ENCODE assay signal across 10 mouse cellular contexts in genomic region chr8:118852861-118853260, GRCm38 (mm10).
"Had no signal": no experiment of that assay in that cellular context is flagged by ENCODE, and none has a peak within 500 bp of the region (broad histone marks: within the 10 kb centered on the region; RNA-seq: fewer than 3 reads in every experiment).

No protein-coding gene starts in this region.

- H3K36me3 ChIP-seq: limb, embryonic 13.5 days; midbrain, embryonic 13.5 days had no signal

- H3K27me3 ChIP-seq: midbrain, embryonic 13.5 days had no signal

- DNase-seq: kidney, postnatal 36 days; lung, adult 18-20 months; lung, postnatal 36 days; right cerebral cortex, adult 18-20 months; right cerebral cortex, postnatal 25 days; thymus, postnatal 4 days had no signal

- H3K9me3 ChIP-seq: limb, embryonic 13.5 days; midbrain, embryonic 13.5 days had no signal

- H3K4me3 ChIP-seq: limb, embryonic 13.5 days; midbrain, embryonic 13.5 days had no signal

- H3K27ac ChIP-seq: limb, embryonic 13.5 days; liver, embryonic 14.5 days; midbrain, embryonic 13.5 days; stomach, postnatal 0 days had no signal

- H3K4me1 ChIP-seq: midbrain, embryonic 13.5 days had no signal
